Mouse (Mus musculus) heart, adult 2 months (tissue): ENCODE data around the gene Tax1bp1. TPM values are rescaled to one million over a fixed set of nuclear protein-coding genes. Genes with fewer than 3 reads are reported as not detected.

Source experiments
- DNase-seq, 2 experiments: peaks; one replicate each; pipeline ENCODE4 v3.0.0; 2021
- H3K27ac ChIP-seq: fragments of 200-600 bp; 2 replicates; pipeline ENCODE4 v1.8.1; 2022
- H3K27me3 ChIP-seq: fragments of 200-500 bp; 2 replicates; pipeline ENCODE4 v1.6.1; 2012; ENCODE audit warnings: mild to moderate bottlenecking, low read length, inconsistent platforms, mixed read lengths; ENCODE audit not compliant: control insufficient read depth, insufficient read depth
- H3K36me3 ChIP-seq: fragments of 200-500 bp; 2 replicates; pipeline ENCODE4 v1.6.1; 2012; ENCODE audit warnings: low read length, inconsistent platforms; ENCODE audit not compliant: control insufficient read depth, insufficient read depth
- H3K4me1 ChIP-seq: fragments of 200-500 bp; 2 replicates; pipeline ENCODE4 v1.6.1; 2011; ENCODE audit warnings: low read length; ENCODE audit not compliant: control insufficient read depth, insufficient read depth
- H3K4me3 ChIP-seq: fragments of 200-600 bp; 2 replicates; pipeline ENCODE4 v1.8.1; 2022
- H3K79me2 ChIP-seq: fragments of 200-500 bp; replicated peaks from 2 replicates; pipeline ENCODE4 v1.6.1; 2012; ENCODE audit warnings: mild to moderate bottlenecking, inconsistent platforms, low read length, moderate library complexity, mixed read lengths; ENCODE audit not compliant: control insufficient read depth, insufficient read depth
- H3K9ac ChIP-seq: fragments of 200-500 bp; 2 replicates; pipeline ENCODE4 v1.6.1; 2012; ENCODE audit warnings: low read depth, mild to moderate bottlenecking, control low read depth, inconsistent platforms, low read length, mixed read lengths
- CTCF ChIP-seq: fragments of 200-600 bp; IDR thresholded peaks from 2 replicates; pipeline ENCODE4 v1.8.1; 2022; ENCODE audit warnings: antibody characterized with exemption, mild to moderate bottlenecking, moderate library complexity
- EP300 ChIP-seq: fragments of 200-500 bp; IDR thresholded peaks from 2 replicates; pipeline ENCODE4 v1.6.1; 2011; ENCODE audit warnings: low read depth, low read length, control low read depth; ENCODE audit not compliant: insufficient read depth
- POLR2A ChIP-seq: fragments of 200-500 bp; IDR thresholded peaks from 2 replicates; pipeline ENCODE4 v1.6.1; 2011; ENCODE audit warnings: mild to moderate bottlenecking, low read depth, low read length, control low read depth; ENCODE audit not compliant: insufficient read depth
- WGBS: fragments of 180-500 bp; shearing (Covaris S2); methylation state at CpG from one replicate; pipeline ENCODE4 v1.1.7; 2018; 5-methylcytosine and 5-hydroxymethylcytosine counted together
- intact Hi-C: fragments of 180-260 bp; cut with DNase I; formaldehyde crosslinking; loops from one replicate; pipeline ENCODE4 v1.15.1; 2025
- polyA plus RNA-seq: library from polyadenylated mRNA; depleted of rRNA; stranded (reverse); fragments of >200 nt; gene quantifications from 2 replicates; pipeline ENCODE4 v1.2.3, GENCODE M21; 2012
- total RNA-seq, 2 experiments: library from RNA; stranded (reverse); gene quantifications; 2 replicates each; pipeline ENCODE4 v1.2.3; 2021

Tax1bp1 gene
- total and polyA plus RNA-seq, 3 experiments: 26.1 to 124 (median 110) TPM

DNA sequence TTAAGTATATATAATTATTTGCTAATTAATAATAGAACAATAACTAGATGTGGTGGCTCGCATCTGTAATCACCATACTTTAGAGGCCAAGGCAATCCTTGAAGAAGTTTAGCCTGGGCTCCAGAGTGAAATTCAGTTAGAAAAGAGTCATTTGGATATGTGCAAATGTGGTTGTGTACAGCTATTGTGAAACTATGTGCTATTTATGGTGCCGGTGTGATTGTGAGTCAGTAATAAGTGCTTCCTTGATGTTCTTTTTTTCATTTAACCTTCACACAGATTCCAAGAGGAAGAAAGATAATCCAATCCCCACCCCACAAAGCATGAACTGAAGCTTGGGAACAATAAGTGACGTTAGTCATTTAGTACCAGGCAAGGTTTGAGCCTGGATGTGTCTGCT lies 30.9 kb upstream of the Tax1bp1 start:
- H3K4me3 ChIP-seq: no peak overlapping the region
- no peak overlapping the region for H3K27ac ChIP-seq
- TF ChIP-seq POLR2A: no peak
- TF ChIP-seq CTCF: no peak
- TF ChIP-seq EP300: no peak
- H3K36me3 ChIP-seq: no peaks in the 10 kb centered on the region
- H3K9ac ChIP-seq: no peak overlapping the region
- intact Hi-C loops: no loop called here
- H3K4me1 ChIP-seq: no peaks in the 10 kb centered on the region
- 76% methylated on average over 3 of the region's 3 CpGs for WGBS
- H3K79me2 ChIP-seq: no peaks in the 10 kb centered on the region
- DNase-seq: no peak
- no peaks in the 10 kb centered on the region for H3K27me3 ChIP-seq

DNA sequence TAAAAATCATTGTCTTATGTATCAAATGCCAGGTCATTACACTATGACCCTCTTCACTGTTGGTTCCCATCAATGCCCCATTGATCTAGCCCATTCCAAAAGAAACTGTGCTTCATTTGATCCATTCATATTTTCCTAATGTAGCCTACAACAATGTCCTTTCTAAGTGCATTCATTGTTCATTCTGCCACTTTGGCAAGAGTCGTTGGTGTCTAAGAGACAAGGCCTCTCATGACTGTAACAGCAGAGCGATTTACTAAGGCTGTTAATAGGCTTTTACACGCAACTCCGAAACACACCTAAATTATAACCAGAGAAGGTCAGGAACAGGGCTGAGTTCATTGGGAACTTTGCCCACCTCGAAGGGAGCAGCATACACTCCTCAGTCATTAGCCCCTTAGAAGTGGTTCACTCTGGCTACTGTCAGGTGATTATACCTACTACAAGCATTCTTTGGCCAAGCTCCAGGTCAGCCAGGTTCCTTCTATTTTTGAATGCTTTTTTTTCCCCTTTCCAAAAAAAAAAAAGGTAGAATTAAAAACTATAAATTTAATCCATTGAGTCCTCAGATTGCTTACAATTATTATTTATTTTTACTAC lies 26.5 kb upstream of the Tax1bp1 start:
- Histone ChIP-seq H3K27me3 (no peaks in the 10 kb centered on the region), H3K79me2 (no peaks in the 10 kb centered on the region), H3K36me3 (no peaks in the 10 kb centered on the region), H3K4me3 (no peak overlapping the region), H3K4me1 (no peaks in the 10 kb centered on the region), H3K9ac (no peak overlapping the region), H3K27ac (no peak overlapping the region)
- no peak for DNase-seq
- WGBS: 79% methylated on average over 5 of the region's 5 CpGs
- TF ChIP-seq CTCF (no peak), EP300 (no peak), POLR2A (no peak)
- intact Hi-C loops: no loop called here

DNA sequence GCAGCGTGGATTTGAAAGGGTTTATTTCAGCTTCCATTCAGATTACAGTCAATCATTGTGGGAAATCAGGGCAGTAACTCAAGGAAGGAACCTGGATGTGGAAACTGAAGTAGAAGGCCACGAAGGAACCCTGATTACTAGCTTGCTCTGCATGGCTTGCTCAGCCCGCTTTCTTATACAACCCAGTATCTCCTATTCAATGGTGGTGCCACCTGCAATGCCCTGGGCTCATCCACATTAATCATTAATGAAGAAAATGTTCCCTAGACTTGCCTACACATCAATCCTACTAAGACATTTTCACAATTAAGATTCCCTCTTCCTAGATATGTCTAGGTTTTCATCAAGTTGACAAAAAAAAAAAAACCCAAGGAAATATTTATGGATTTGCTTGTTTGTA lies 23.2 kb upstream of the Tax1bp1 start:
- intact Hi-C loops: no loop called here
- H3K27ac ChIP-seq: no peak overlapping the region
- no peak for DNase-seq
- peaks cover 2% of the 10 kb centered on the region; the same call in 1 of the 2 replicates for H3K4me1 ChIP-seq
- no peaks in the 10 kb centered on the region for H3K36me3 ChIP-seq
- no peak overlapping the region for H3K9ac ChIP-seq
- no peaks in the 10 kb centered on the region for H3K79me2 ChIP-seq
- H3K27me3 ChIP-seq: no peaks in the 10 kb centered on the region
- H3K4me3 ChIP-seq: no peak overlapping the region
- no peak for TF ChIP-seq CTCF
- TF ChIP-seq EP300: no peak
- WGBS: 81% methylated on average over 3 of the region's 3 CpGs

DNA sequence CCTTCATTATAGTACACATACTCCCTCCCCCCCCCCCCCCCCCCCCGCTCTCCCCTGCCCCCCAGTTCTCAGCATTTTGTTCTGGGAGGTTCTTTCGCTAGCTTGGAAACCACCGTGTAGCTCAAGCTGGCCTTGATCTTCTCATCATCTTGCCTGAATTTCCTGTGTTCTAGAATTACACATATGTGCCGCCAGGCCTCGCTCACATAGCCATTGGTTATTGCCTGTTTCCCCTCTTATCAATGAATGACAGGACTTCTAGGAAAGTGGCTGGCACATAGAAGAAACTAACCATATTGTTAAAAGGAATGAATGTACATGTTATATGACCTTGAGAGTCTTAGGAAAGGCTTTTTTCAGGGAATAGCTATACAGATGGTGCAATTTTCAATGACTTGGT lies 21.7 kb upstream of the Tax1bp1 start:
- intact Hi-C loops: no loop called here
- Histone ChIP-seq H3K4me1 (peaks cover 2% of the 10 kb centered on the region; the same call in 1 of the 2 replicates), H3K27me3 (no peaks in the 10 kb centered on the region), H3K4me3 (no peak overlapping the region), H3K9ac (no peak overlapping the region), H3K36me3 (no peaks in the 10 kb centered on the region), H3K27ac (no peak overlapping the region), H3K79me2 (no peaks in the 10 kb centered on the region)
- 66% methylated on average over 5 of the region's 5 CpGs for WGBS
- no peak for TF ChIP-seq POLR2A
- no peak for TF ChIP-seq CTCF
- TF ChIP-seq EP300: no peak
- no peak for DNase-seq

DNA sequence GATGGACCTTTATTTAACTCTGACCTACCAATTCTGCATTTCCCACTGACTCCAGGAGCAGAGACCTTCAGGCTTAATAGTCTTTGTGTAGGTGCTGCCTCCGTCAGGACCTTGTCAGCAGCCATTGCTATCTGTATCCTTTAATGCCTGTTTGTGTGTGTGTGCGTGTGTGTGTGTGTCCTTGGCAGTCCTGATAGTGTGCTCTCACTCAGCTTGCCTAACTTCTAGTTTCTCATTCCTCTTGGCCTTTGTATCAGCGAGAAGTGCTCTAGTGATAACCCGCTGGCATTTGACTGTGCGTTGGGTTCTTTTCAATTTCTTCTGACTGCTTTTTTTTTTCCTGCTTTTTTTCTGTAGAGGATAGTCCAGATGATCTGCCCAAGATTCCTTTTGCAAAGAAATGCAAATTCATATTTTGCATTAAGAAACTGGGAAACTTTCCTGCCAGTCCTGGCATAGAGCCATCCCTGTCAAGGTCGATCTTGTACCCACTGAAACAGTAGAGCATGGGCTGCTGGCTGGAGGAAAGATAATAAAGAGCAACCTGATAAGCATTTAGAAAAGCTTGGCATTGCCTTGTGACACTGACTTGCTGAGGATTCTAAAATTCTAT lies 21.0 kb upstream of the Tax1bp1 start:
- no peak overlapping the region for H3K9ac ChIP-seq
- no peak overlapping the region for H3K27ac ChIP-seq
- H3K79me2 ChIP-seq: no peaks in the 10 kb centered on the region
- H3K4me3 ChIP-seq: no peak overlapping the region
- no peaks in the 10 kb centered on the region for H3K27me3 ChIP-seq
- 27% methylated on average over 6 of the region's 6 CpGs for WGBS
- peak; percentile 32 to 46 for DNase-seq
- TF ChIP-seq EP300: no peak
- TF ChIP-seq CTCF: no peak
- TF ChIP-seq POLR2A: no peak
- H3K4me1 ChIP-seq: peaks cover 2% of the 10 kb centered on the region; the same call in 1 of the 2 replicates
- H3K36me3 ChIP-seq: no peaks in the 10 kb centered on the region
- intact Hi-C loops: no loop called here

DNA sequence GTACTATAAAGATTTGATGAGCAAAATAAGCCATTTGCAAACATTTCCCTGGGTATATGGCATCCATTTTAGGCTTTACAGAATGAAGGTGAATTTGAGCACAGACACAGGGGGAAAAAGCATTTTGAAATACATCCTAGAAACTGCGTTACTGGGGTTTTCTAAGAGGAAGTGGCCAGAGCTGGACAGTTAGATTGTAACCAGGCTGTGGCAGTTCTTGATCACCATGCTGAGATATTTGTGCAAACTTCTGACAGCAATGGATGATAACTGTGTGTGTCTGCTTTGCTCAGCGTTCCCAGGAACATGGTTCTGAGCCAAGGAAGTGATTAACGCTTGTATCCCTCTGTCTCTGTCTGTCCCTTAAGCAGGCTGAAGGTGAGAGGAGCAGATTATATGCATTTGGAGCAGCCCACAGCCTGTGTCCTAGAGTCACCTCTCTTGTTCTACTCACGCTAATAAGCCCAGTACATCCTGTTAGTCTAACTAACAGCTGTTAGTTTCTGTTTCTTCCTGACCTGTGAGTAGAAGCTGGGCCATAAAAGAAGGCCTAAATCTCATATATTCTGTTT lies 15.5 kb upstream of the Tax1bp1 start:
- H3K4me3 ChIP-seq: no peak overlapping the region
- no peaks in the 10 kb centered on the region for H3K36me3 ChIP-seq
- 19% methylated on average over 4 of the region's 4 CpGs for WGBS
- TF ChIP-seq EP300 (no peak), POLR2A (no peak), CTCF (no peak)
- no peaks in the 10 kb centered on the region for H3K79me2 ChIP-seq
- intact Hi-C loops: no loop called here
- H3K27me3 ChIP-seq: no peaks in the 10 kb centered on the region
- H3K9ac ChIP-seq: no peak overlapping the region
- DNase-seq: no peak
- peaks cover 1% of the 10 kb centered on the region; the same call in 1 of the 2 replicates for H3K4me1 ChIP-seq
- peak overlapping the region; percentile 23; the same call in 1 of the 2 replicates for H3K27ac ChIP-seq
